In genomic region chr3:90231507-90232333, GRCm38 (mm10) we compare ENCODE assay signal across 8 mouse cellular contexts. TPM values are rescaled to one million over a fixed set of nuclear protein-coding genes. Genes with fewer than 3 reads are reported as not detected.
DNase-seq lines count a peak whose midpoint lies in the region; ATAC-seq lines count a peak whose summit lies in the region.

Jtb (plus strand) TSS chr3:90231597.

- under 1% methylated on average over 61 of the region's 61 CpGs for WGBS in embryonic facial prominence, embryonic 15.5 days
- WGBS in kidney, embryonic 14.5 days, result under 1% methylated on average over 61 of the region's 61 CpGs
- under 1% methylated on average over 61 of the region's 61 CpGs for WGBS in limb, embryonic 15.5 days

- H3K36me3 ChIP-seq in embryonic facial prominence, embryonic 15.5 days, result peaks cover 26% of the 10 kb centered on the region
- peaks cover 28% of the 10 kb centered on the region for H3K36me3 ChIP-seq in kidney, embryonic 14.5 days (ENCODE audit: control insufficient read depth, insufficient read depth, low read length)
- peaks cover 26% of the 10 kb centered on the region for H3K36me3 ChIP-seq in limb, embryonic 15.5 days

- H3K9me3 ChIP-seq in embryonic facial prominence, embryonic 15.5 days (replicated peaks), result no peaks in the 10 kb centered on the region
- no peaks in the 10 kb centered on the region for H3K9me3 ChIP-seq in kidney, embryonic 14.5 days (ENCODE audit: control insufficient read depth, low read length)
- H3K9me3 ChIP-seq in limb, embryonic 15.5 days, result no peaks in the 10 kb centered on the region

- H3K4me2 ChIP-seq in embryonic facial prominence, embryonic 15.5 days (replicated peaks), result peak within 1 kb of the TSS; percentile 73
- peak within 1 kb of the TSS; percentile 53 for H3K4me2 ChIP-seq in kidney, embryonic 14.5 days (replicated peaks; ENCODE audit: low read depth, low read length)
- H3K4me2 ChIP-seq in limb, embryonic 15.5 days, result peak within 1 kb of the TSS; percentile 72

- peak within 1 kb of the TSS; percentile 85 for H3K9ac ChIP-seq in embryonic facial prominence, embryonic 15.5 days
- H3K9ac ChIP-seq in kidney, embryonic 14.5 days (ENCODE audit: low read depth, low read length), result peak within 1 kb of the TSS; percentile 86
- H3K9ac ChIP-seq in limb, embryonic 15.5 days, result peak within 1 kb of the TSS; percentile 76

- peak within 1 kb of the TSS; percentile 95 for H3K27ac ChIP-seq in embryonic facial prominence, embryonic 15.5 days (replicated peaks)
- H3K27ac ChIP-seq in kidney, embryonic 14.5 days (ENCODE audit: low read depth, low read length), result peak within 1 kb of the TSS; percentile 92
- H3K27ac ChIP-seq in limb, embryonic 15.5 days, result peak within 1 kb of the TSS; percentile 93

- peak; percentile 94 for ATAC-seq in embryonic facial prominence, embryonic 15.5 days (ENCODE audit: insufficient number of reproducible peaks, low FRiP score, low TSS enrichment, low read depth)
- peak; percentile 96 for ATAC-seq in kidney, embryonic 14.5 days (ENCODE audit: low FRiP score, low TSS enrichment)
- peak; percentile 95 for ATAC-seq in limb, embryonic 15.5 days (ENCODE audit: insufficient number of reproducible peaks, low FRiP score, low TSS enrichment, low read depth)

- H3K4me3 ChIP-seq in embryonic facial prominence, embryonic 15.5 days (replicated peaks), result peak within 1 kb of the TSS; percentile 88
- peak within 1 kb of the TSS; percentile 69 for H3K4me3 ChIP-seq in kidney, embryonic 14.5 days (ENCODE audit: low read length)
- peak within 1 kb of the TSS; percentile 72 for H3K4me3 ChIP-seq in limb, embryonic 15.5 days

- DNase-seq in 3T3-L1 (ENCODE audit: low read depth, low spot score), result peak; percentile 95
- peak; percentile 66 to 86 for DNase-seq in adrenal gland, postnatal 4 days (ENCODE audit: low spot score in 2 of 2)
- peak; percentile 95 for DNase-seq in heart, adult 8-10 months (ENCODE audit: low spot score)
- peak; percentile 78 to 83 for DNase-seq in monocyte, adult 2 months (ENCODE audit: low read depth in 1 of 2, low spot score in 2 of 2)
- peak; percentile 94 to 95 for DNase-seq in spleen, postnatal 36 days (ENCODE audit: low spot score in 2 of 2)

- H3K4me1 ChIP-seq in embryonic facial prominence, embryonic 15.5 days, result peaks cover 9% of the 10 kb centered on the region
- H3K4me1 ChIP-seq in kidney, embryonic 14.5 days (ENCODE audit: control insufficient read depth, insufficient read depth, low read length), result 0 out of 2 replicates have a peak, but pooled peaks cover 3% of the 10 kb centered on the region
- H3K4me1 ChIP-seq in limb, embryonic 15.5 days, result peaks cover 4% of the 10 kb centered on the region

- no peaks in the 10 kb centered on the region for H3K27me3 ChIP-seq in embryonic facial prominence, embryonic 15.5 days
- H3K27me3 ChIP-seq in kidney, embryonic 14.5 days (ENCODE audit: control insufficient read depth, insufficient read depth, low read length), result no peaks in the 10 kb centered on the region
- H3K27me3 ChIP-seq in limb, embryonic 15.5 days, result no peaks in the 10 kb centered on the region

RNA-seq across cellular contexts. Expression of gene Jtb, which starts in this region (rescaled TPM):
- total RNA-seq in adrenal gland, postnatal 4 days (2021), result 10 to 100 TPM; 62.8 to 64.6 TPM
- polyA plus RNA-seq in embryonic facial prominence, embryonic 15.5 days (2015; fragmentation: Nextera tagmentation; extraction: Ambion mirVana), result 111 and 121 TPM in 2 replicates
- total RNA-seq in heart, adult 8-10 months (2022), result 10 to 100 TPM; 40.2 to 51.1 (median 42.2) TPM
- polyA plus RNA-seq in kidney, embryonic 14.5 days (2014; fragmentation: Nextera tagmentation; extraction: Ambion mirVana), result 109 and 123 TPM in 2 replicates
- polyA plus RNA-seq in limb, embryonic 15.5 days (2015; fragmentation: Nextera tagmentation; extraction: Ambion mirVana), result 112 and 125 TPM in 2 replicates

Comparison
In these comparisons a context has a peak if more than half of its experiments do, and no peak if none do; other contexts are left out.
1. Peak in every context shown above with its lines: DNase-seq, ATAC-seq, H3K4me3 ChIP-seq and H3K27ac ChIP-seq.